Mouse (Mus musculus) T-cell, adult 2 months (primary cell): ENCODE results near the gene Fbxo2.
"Not testable (repeated sequence)": the region's sequence is repeated elsewhere in the genome, so short reads cannot be mapped to it uniquely, and the experiment has no call there.

ENCODE experiments used
- DNase-seq: peaks from one replicate; pipeline ENCODE4 v3.0.0; 2022; ENCODE audit warnings: low spot score

The Fbxo2 gene

DNA sequence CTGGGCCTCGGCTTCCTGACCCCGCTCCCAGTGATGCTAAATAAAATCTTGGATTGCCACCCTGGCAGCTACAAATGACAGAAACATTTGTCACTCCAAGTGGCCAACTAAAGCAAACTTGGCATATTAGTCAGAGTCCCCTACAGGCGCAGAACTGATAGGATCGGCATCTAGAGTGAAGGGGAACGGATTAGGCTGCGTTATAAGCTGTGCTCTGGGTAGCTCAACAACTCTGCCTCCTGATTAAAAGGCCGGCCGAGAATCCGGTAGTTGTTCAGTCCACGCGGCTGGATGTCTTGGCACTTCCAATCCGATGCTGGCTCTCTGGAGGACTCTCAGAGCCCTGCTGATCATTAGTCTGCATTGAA, 14.1 kb downstream of the Fbxo2 start:
- DNase-seq: no peak

- DNase-seq: not testable (repeated sequence)
These were observed 16.2 kb downstream of the Fbxo2 start for GRCm38 (mm10) chr4:148176603-148177002.

- no peak for DNase-seq
These were observed 17.3 kb downstream of the Fbxo2 start for GRCm38 (mm10) chr4:148177716-148178115.

- DNase-seq: no peak
These were observed 21.1 kb downstream of the Fbxo2 start for GRCm38 (mm10) chr4:148181483-148181882.

DNA sequence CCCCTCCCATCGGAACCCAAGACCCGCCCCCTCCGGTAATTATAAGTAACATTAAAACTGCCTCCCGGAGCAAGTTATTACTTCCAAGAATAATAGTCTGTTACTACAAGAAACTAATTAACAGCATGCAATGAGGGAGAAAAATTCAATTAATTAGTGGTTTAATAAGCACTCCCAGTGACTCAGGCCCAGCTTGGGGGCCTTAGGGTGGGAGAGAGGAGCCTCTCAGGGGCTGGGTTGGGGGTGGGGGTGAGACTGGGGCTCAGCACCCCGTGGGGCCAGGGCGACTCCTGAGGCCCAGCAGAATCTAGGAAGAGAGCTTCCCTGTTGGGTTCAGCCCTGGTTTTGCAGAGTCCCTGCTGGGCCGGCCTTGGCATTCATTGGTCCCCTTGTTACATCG, 21.9 kb downstream of the Fbxo2 start:
- no peak for DNase-seq

- DNase-seq: no peak
These were observed 24.1 kb downstream of the Fbxo2 start for GRCm38 (mm10) chr4:148184564-148184963.

DNA sequence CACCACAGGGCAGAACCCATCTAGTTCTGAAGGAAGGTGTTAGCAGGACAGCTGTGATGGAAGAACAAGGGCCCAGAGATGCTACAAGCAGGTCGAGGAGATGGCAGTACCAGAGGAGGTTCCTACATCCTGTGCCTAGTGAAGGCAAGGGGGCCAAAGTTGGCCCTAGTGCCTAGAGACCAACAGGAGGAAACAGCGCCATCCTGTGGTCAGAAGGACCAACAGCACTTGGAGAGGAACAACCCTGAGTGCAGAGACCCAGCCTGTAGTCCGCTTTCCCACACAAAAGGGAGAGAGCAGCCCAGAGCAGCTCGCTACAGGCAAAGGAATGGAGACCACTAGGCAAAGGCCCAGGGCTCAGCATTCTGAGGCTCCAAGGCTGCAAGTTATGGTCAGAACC, 25.4 kb downstream of the Fbxo2 start:
- DNase-seq: no peak

DNA sequence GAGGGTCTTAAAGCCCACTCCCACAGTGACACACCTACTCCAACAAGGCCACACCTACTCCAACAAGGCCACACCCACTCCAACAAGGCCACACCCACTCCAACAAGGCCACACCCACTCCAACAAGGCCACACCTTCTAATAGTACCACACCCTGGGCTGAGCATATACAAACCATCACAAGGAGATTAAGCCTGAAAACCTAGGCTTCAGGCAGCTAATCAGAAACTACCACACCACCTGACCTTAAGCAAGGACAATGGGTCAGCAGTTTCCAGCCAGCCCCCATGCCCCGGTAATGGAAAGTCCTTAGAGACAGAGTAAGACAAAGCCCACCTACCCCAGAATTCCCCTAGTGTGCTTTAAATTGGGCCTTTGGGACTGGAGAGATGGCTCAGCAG, 28.3 kb downstream of the Fbxo2 start:
- not testable (repeated sequence) for DNase-seq

DNA sequence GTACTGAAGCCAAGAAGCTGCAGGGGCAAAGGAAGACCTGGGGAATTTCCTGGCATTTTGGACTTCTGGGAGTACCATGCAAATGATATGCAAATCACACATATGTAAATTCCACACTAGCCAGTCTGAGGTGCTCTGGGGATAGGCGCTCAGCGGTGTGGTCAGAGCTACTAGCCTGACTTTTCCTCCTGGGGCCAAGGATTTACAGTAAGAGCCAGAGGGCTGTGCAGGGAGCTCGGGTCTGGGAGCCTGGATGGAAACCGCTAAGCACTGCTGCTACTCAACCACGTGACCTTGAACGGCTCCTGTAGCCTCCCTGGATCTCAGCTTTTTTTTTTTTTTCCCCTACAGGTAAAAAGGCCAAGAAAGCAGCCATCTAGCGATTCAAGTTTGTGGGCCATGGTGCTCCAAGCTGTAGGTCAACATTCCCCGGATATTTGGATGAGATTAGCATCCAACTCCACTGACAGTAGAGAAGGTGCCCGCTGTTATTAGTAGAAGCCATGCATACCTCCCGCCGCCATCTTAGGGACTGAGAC, 32.4 kb downstream of the Fbxo2 start:
- DNase-seq: no peak

GRCm38 (mm10) chr4:148194400-148194799, 34.0 kb downstream of the Fbxo2 start:
- DNase-seq: no peak

DNA sequence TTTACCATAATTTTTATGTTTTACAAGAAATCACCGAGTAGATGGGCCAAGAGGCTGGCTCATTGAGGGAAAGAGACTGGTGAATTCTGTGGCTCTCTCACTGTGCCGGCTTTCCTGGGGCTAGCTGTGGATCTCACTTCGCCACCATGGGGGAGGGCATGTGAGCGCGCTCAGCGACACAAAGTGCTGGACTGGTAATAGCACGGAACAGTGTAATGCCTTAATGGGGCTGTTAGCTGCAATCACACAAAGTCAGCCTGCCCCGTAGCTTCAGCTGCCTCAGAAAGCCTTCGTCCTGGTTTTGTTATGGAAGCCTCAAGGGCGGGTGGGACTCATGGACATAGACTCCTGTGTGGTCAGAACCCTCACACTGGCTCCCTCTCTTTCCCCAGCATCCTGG, 38.3 kb downstream of the Fbxo2 start:
- no peak for DNase-seq

- no peak for DNase-seq
These were observed 43.1 kb downstream of the Fbxo2 start for GRCm38 (mm10) chr4:148203557-148203956.

GRCm38 (mm10) chr4:148204061-148204872, 43.8 kb downstream of the Fbxo2 start:
- no peak for DNase-seq

DNA sequence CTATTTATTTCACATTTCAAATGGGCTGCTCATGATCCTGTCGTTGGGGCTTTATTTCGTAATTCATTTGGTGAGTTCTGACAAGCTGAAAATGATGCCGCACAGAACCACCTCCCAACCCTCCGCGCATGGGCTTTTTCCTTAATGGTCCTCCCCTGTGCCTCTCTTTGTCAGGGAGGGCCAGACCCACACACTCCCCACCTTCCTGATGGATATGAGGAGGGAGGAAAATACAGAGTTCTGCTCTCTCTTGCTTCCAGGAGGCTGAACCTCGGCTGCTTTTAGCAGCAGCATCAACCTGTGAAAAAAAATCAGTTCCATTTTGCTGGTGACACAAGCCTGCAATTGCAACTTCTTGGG, 44.4 kb downstream of the Fbxo2 start:
- no peak for DNase-seq

- DNase-seq: no peak
These were observed 54.2 kb downstream of the Fbxo2 start for GRCm38 (mm10) chr4:148214460-148215136.

DNA sequence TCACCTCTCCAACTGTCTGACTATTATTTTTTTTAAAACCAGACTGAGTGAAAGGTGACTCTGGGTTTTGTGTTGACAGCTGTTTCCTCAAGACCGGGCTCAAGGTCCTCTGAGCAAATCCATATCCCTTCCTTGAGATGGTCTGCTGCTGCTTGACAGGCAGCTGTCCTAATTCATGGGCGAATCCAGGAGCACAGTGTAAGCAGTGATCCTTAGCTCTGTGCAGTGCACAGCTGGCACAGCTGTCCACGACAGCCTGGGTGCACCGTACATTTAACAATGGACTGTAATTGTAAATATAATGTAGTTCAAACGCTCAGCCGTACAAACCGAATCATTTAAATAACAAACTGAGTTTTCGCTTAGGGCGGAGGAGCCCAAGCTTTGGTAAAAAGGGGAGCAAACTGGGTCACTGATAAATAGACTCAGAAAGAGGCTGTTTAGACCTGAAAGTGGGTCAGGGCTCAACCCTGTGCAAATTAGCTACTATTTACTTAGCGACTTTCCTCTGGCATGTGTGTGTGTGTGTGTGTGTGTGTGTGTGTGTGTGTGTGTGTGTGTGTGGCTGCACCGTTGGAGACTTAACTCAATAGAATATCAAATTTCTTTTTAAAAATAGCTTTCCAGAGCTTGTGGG, 55.0 kb downstream of the Fbxo2 start:
- no peak for DNase-seq
